ENCODE assay signal across 22 mouse cellular contexts in genomic region chr11:119117945-119118344, GRCm38 (mm10). TPM values are rescaled to one million over a fixed set of nuclear protein-coding genes. Genes with fewer than 3 reads are reported as not detected.
DNase-seq lines count a peak whose midpoint lies in the region; ATAC-seq lines count a peak whose summit lies in the region.
"Had no signal": no experiment of that assay in that cellular context is flagged by ENCODE, and none has a peak within 500 bp of the region (broad histone marks: within the 10 kb centered on the region; RNA-seq: fewer than 3 reads in every experiment).

No protein-coding gene starts in this region.

- no peak for ATAC-seq in heart, embryonic 12.5 days (ENCODE audit: insufficient number of reproducible peaks, low FRiP score)
- no peak for ATAC-seq in midbrain, embryonic 12.5 days (ENCODE audit: low FRiP score, low read depth)
- no peak for ATAC-seq in midbrain, embryonic 16.5 days
- no peak for ATAC-seq in neural tube, embryonic 15.5 days (ENCODE audit: low FRiP score)
- ATAC-seq: activated CD4-positive, CD25-positive, alpha-beta regulatory T cell, adult 4 months; CD4-positive, CD25-positive, alpha-beta regulatory T cell, adult 4 months; inflammation-experienced regulatory T-cells, adult 6 months had no signal

- H3K27ac ChIP-seq in heart, embryonic 10.5 days: peak overlapping the region; percentile 17; the same call in 1 of the 2 replicates
- H3K27ac ChIP-seq in heart, embryonic 12.5 days (ENCODE audit: poor library complexity, severe bottlenecking): no peak overlapping the region
- no peak overlapping the region for H3K27ac ChIP-seq in midbrain, embryonic 12.5 days (replicated peaks)
- no peak overlapping the region for H3K27ac ChIP-seq in midbrain, embryonic 16.5 days (ENCODE audit: low read length)
- H3K27ac ChIP-seq in neural tube, embryonic 15.5 days (replicated peaks): no peak overlapping the region
- H3K27ac ChIP-seq: heart, embryonic 13.5 days; liver, embryonic 13.5 days had no signal

- H3K27me3 ChIP-seq in heart, embryonic 10.5 days (ENCODE audit: insufficient read depth, poor library complexity, severe bottlenecking): peaks cover 61% of the 10 kb centered on the region
- H3K27me3 ChIP-seq in heart, embryonic 12.5 days (replicated peaks): peaks cover 21% of the 10 kb centered on the region
- H3K27me3 ChIP-seq in midbrain, embryonic 12.5 days: peaks cover 27% of the 10 kb centered on the region; the same call in 1 of the 2 replicates
- H3K27me3 ChIP-seq in midbrain, embryonic 16.5 days (ENCODE audit: control insufficient read depth, insufficient read depth, low read depth, low read length): no peaks in the 10 kb centered on the region
- H3K27me3 ChIP-seq in neural tube, embryonic 15.5 days (replicated peaks): no peaks in the 10 kb centered on the region; the same call in 1 of the 2 replicates

- DNase-seq in adrenal gland, adult 2 months: peak; percentile 68
- DNase-seq in adrenal gland, adult 18-20 months (ENCODE audit: low spot score in 2 of 2): no peak
- DNase-seq in heart, embryonic 10.5 days (ENCODE audit: low spot score): no peak
- no peak for DNase-seq in embryo, embryonic 10 days (ENCODE audit: low spot score)
- DNase-seq: cerebellum, adult 11 months; forebrain, postnatal 0 days; kidney, adult 8-10 months; kidney, postnatal 25 days; liver, embryonic 13.5 days; lung, embryonic 14.5 days; lung, postnatal 36 days; right cerebral cortex, postnatal 25 days; thymus, postnatal 4 days had no signal

- WGBS in heart, embryonic 10.5 days: 54% methylated on average over 7 of the region's 7 CpGs
- 54% methylated on average over 7 of the region's 7 CpGs for WGBS in heart, embryonic 12.5 days
- WGBS in midbrain, embryonic 12.5 days: 60% methylated on average over 7 of the region's 7 CpGs
- 62% methylated on average over 7 of the region's 7 CpGs for WGBS in midbrain, embryonic 16.5 days
- 46% methylated on average over 7 of the region's 7 CpGs for WGBS in neural tube, embryonic 15.5 days

- peaks cover 23% of the 10 kb centered on the region for H3K4me1 ChIP-seq in heart, embryonic 10.5 days
- H3K4me1 ChIP-seq in heart, embryonic 12.5 days (replicated peaks): peaks cover 26% of the 10 kb centered on the region
- peaks cover 18% of the 10 kb centered on the region for H3K4me1 ChIP-seq in midbrain, embryonic 12.5 days
- H3K4me1 ChIP-seq in midbrain, embryonic 16.5 days (ENCODE audit: control insufficient read depth, insufficient read depth, low read length): peaks cover 10% of the 10 kb centered on the region; the same call in 1 of the 2 replicates
- peaks cover 17% of the 10 kb centered on the region for H3K4me1 ChIP-seq in neural tube, embryonic 15.5 days
- H3K4me1 ChIP-seq: liver, embryonic 13.5 days had no signal

- no peak overlapping the region for H3K9ac ChIP-seq in heart, embryonic 12.5 days
- 0 out of 2 replicates have a peak overlapping the region, but pooled peaks have one; percentile 15 for H3K9ac ChIP-seq in midbrain, embryonic 12.5 days (replicated peaks)
- no peak overlapping the region for H3K9ac ChIP-seq in midbrain, embryonic 16.5 days (ENCODE audit: low read depth, low read length)
- H3K9ac ChIP-seq in neural tube, embryonic 15.5 days (replicated peaks): 0 out of 2 replicates have a peak overlapping the region, but pooled peaks have one; percentile 11
- H3K9ac ChIP-seq: forebrain, postnatal 0 days; liver, embryonic 13.5 days; lung, embryonic 14.5 days had no signal

- no peak overlapping the region for H3K4me3 ChIP-seq in heart, embryonic 10.5 days
- H3K4me3 ChIP-seq in heart, embryonic 12.5 days: no peak overlapping the region
- no peak overlapping the region for H3K4me3 ChIP-seq in midbrain, embryonic 12.5 days
- no peak overlapping the region for H3K4me3 ChIP-seq in midbrain, embryonic 16.5 days (ENCODE audit: low read depth, low read length)
- H3K4me3 ChIP-seq in neural tube, embryonic 15.5 days (replicated peaks): no peak overlapping the region
- H3K4me3 ChIP-seq: heart, embryonic 13.5 days; liver, embryonic 13.5 days had no signal

- H3K4me2 ChIP-seq in heart, embryonic 12.5 days: no peak overlapping the region
- no peak overlapping the region for H3K4me2 ChIP-seq in midbrain, embryonic 12.5 days (replicated peaks)
- no peak overlapping the region for H3K4me2 ChIP-seq in midbrain, embryonic 16.5 days (ENCODE audit: low read length)
- no peak overlapping the region for H3K4me2 ChIP-seq in neural tube, embryonic 15.5 days
- H3K4me2 ChIP-seq: heart, embryonic 13.5 days; liver, embryonic 13.5 days; lung, embryonic 14.5 days had no signal

- H3K36me3 ChIP-seq in heart, embryonic 10.5 days: no peaks in the 10 kb centered on the region
- H3K36me3 ChIP-seq in heart, embryonic 12.5 days: no peaks in the 10 kb centered on the region
- H3K36me3 ChIP-seq in midbrain, embryonic 12.5 days: no peaks in the 10 kb centered on the region
- H3K36me3 ChIP-seq in midbrain, embryonic 16.5 days (ENCODE audit: control insufficient read depth, insufficient read depth, low read length): no peaks in the 10 kb centered on the region
- no peaks in the 10 kb centered on the region for H3K36me3 ChIP-seq in neural tube, embryonic 15.5 days
- H3K36me3 ChIP-seq: G1E; heart, embryonic 13.5 days; liver, embryonic 13.5 days had no signal

- no peaks in the 10 kb centered on the region for H3K9me3 ChIP-seq in heart, embryonic 10.5 days
- H3K9me3 ChIP-seq in heart, embryonic 12.5 days (replicated peaks): 0 out of 2 replicates have a peak, but pooled peaks cover 3% of the 10 kb centered on the region
- no peaks in the 10 kb centered on the region for H3K9me3 ChIP-seq in midbrain, embryonic 12.5 days
- H3K9me3 ChIP-seq in midbrain, embryonic 16.5 days (replicated peaks; ENCODE audit: control insufficient read depth, low read length, poor library complexity, severe bottlenecking): no peaks in the 10 kb centered on the region
- no peaks in the 10 kb centered on the region for H3K9me3 ChIP-seq in neural tube, embryonic 15.5 days (replicated peaks)
- H3K9me3 ChIP-seq: heart, embryonic 13.5 days; liver, embryonic 13.5 days had no signal

RNA-seq across cellular contexts. Expression of gene Cbx4, which starts 31.9 kb away (rescaled TPM):
- total RNA-seq in adrenal gland, adult 2 months (2021): 100 to 1,000 TPM; 144 to 197 TPM
- polyA plus RNA-seq in adrenal gland, adult 2 months (2012; rRNA removed): 89.0 and 127 TPM in 2 replicates
- total RNA-seq in adrenal gland, adult 18-20 months (2021): 100 to 1,000 TPM; 115 to 163 TPM
- polyA plus RNA-seq in heart, embryonic 10.5 days (2016; fragmentation: Nextera tagmentation; extraction: Ambion mirVana): 8.9 and 9.0 TPM in 2 replicates
- 13.2 and 14.9 TPM in 2 replicates for polyA plus RNA-seq in heart, embryonic 12.5 days (2016; fragmentation: Nextera tagmentation; extraction: Ambion mirVana)
- 12.4 and 15.2 TPM in 2 replicates for polyA plus RNA-seq in midbrain, embryonic 12.5 days (2016; fragmentation: Nextera tagmentation; extraction: Ambion mirVana)
- polyA plus RNA-seq in midbrain, embryonic 16.5 days (2015; fragmentation: Nextera tagmentation; extraction: Ambion mirVana): 23.9 and 25.6 TPM in 2 replicates
- polyA plus RNA-seq in neural tube, embryonic 15.5 days (2015; fragmentation: Nextera tagmentation; extraction: Ambion mirVana): 20.2 and 24.2 TPM in 2 replicates
- total RNA-seq: G1E had no signal

Comparison
In these comparisons a context has a peak if more than half of its experiments do, and no peak if none do; other contexts are left out.
1. H3K9ac ChIP-seq: peak in midbrain, embryonic 12.5 days (single experiment) and neural tube, embryonic 15.5 days (single experiment); none in heart, embryonic 12.5 days (single experiment) and midbrain, embryonic 16.5 days (single experiment).